Mouse (Mus musculus) heart, postnatal 0 days (tissue): ENCODE measurements around the gene Gm49510. TPM values are rescaled to one million over a fixed set of nuclear protein-coding genes. Genes with fewer than 3 reads are reported as not detected.
A peak's percentile ranks its signal among the peaks of the same experiment; 100 is the strongest.

Experiments
- ATAC-seq: fragments of 200-750 bp; cut with Nextera tagmentation; 2 replicates; pipeline ENCODE4 v1.8.0; 2017; ENCODE audit warnings: low read depth, moderate number of reproducible peaks, moderate library complexity; ENCODE audit not compliant: insufficient read depth
- DNase-seq: peaks from one replicate; pipeline ENCODE4 v3.0.0-alpha.2; 2016; ENCODE audit warnings: low spot score
- H3K27ac ChIP-seq: fragments of 300-500 bp; sonication (generic); 2 replicates; pipeline ENCODE4 v1.5.1; 2014; ENCODE audit warnings: low read depth, mild to moderate bottlenecking
- H3K27me3 ChIP-seq: fragments of 300-500 bp; sonication (generic); 2 replicates; pipeline ENCODE4 v1.6.1; 2014; ENCODE audit warnings: low read length, mixed read lengths; ENCODE audit not compliant: control insufficient read depth, insufficient read depth
- H3K36me3 ChIP-seq: fragments of 300-500 bp; sonication (generic); replicated peaks from 2 replicates; pipeline ENCODE4 v1.6.1; 2014; ENCODE audit warnings: low read length, mixed read lengths; ENCODE audit not compliant: control insufficient read depth, insufficient read depth
- H3K4me1 ChIP-seq: fragments of 300-500 bp; sonication (generic); 2 replicates; pipeline ENCODE4 v1.6.1; 2014; ENCODE audit warnings: antibody characterized with exemption; ENCODE audit not compliant: control insufficient read depth, insufficient read depth
- H3K4me2 ChIP-seq: fragments of 300-500 bp; sonication (generic); 2 replicates; pipeline ENCODE4 v1.6.1; 2014; ENCODE audit warnings: low read depth, mild to moderate bottlenecking, low read length, moderate library complexity
- H3K4me3 ChIP-seq: fragments of 300-500 bp; sonication (generic); 2 replicates; pipeline ENCODE4 v1.5.1; 2014; ENCODE audit warnings: low read depth, low read length
- H3K9ac ChIP-seq: fragments of 300-500 bp; sonication (generic); replicated peaks from 2 replicates; pipeline ENCODE4 v1.6.1; 2014; ENCODE audit warnings: low read depth, low read length, mixed read lengths
- H3K9me3 ChIP-seq: fragments of 300-500 bp; sonication (generic); replicated peaks from 2 replicates; pipeline ENCODE4 v1.6.1; 2016; ENCODE audit warnings: low read length; ENCODE audit not compliant: control insufficient read depth
- CTCF ChIP-seq: IDR thresholded peaks from 2 replicates; pipeline ENCODE4 v1.5.1; 2016; ENCODE audit warnings: antibody characterized with exemption, control low read depth, low read depth
- EP300 ChIP-seq: IDR thresholded peaks from 2 replicates; pipeline ENCODE4 v1.6.1; 2016; ENCODE audit warnings: antibody characterized with exemption, low read depth
- WGBS: fragments of 180-500 bp; shearing (Covaris S2); extraction: QIAGEN DNeasy Blood & Tissue Kit; methylation state at CpG from one replicate; pipeline ENCODE4 v1.1.7; 2014; 5-methylcytosine and 5-hydroxymethylcytosine counted together
- polyA plus RNA-seq: library from polyadenylated mRNA; unstranded; fragments of >200 nt; fragmentation: Nextera tagmentation; extraction: Ambion mirVana; gene quantifications from 2 replicates; pipeline ENCODE4 v1.2.1, GENCODE M21; 2015
- total RNA-seq: library from RNA; depleted of rRNA; stranded (reverse); fragments of >200 nt; gene quantifications from 2 replicates; pipeline ENCODE4 v1.2.3, GENCODE M21; 2014; ENCODE audit warnings: low replicate concordance

The Gm49510 gene
- total and polyA plus RNA-seq, 2 experiments from 2014 or later: 0.18 TPM; not detected in 1

- Histone ChIP-seq H3K4me1 (peaks cover 21% of the 10 kb centered on the region), H3K4me2 (no peak overlapping the region), H3K4me3 (no peak overlapping the region), H3K27me3 (no peaks in the 10 kb centered on the region), H3K9ac (no peak overlapping the region), H3K36me3 (peaks cover 5% of the 10 kb centered on the region; the same call in 1 of the 2 replicates), H3K27ac (no peak overlapping the region), H3K9me3 (no peaks in the 10 kb centered on the region)
- DNase-seq (peak; percentile 84), ATAC-seq (peak; percentile 49; the same call in 1 of the 2 replicates)
- 11% methylated on average over 3 of the region's 3 CpGs for WGBS
- TF ChIP-seq CTCF: peak; percentile 80
- no peak for TF ChIP-seq EP300
Measured at GRCm38 (mm10) chr15:78931577-78931976, 32.1 kb downstream of the Gm49510 start.

DNA sequence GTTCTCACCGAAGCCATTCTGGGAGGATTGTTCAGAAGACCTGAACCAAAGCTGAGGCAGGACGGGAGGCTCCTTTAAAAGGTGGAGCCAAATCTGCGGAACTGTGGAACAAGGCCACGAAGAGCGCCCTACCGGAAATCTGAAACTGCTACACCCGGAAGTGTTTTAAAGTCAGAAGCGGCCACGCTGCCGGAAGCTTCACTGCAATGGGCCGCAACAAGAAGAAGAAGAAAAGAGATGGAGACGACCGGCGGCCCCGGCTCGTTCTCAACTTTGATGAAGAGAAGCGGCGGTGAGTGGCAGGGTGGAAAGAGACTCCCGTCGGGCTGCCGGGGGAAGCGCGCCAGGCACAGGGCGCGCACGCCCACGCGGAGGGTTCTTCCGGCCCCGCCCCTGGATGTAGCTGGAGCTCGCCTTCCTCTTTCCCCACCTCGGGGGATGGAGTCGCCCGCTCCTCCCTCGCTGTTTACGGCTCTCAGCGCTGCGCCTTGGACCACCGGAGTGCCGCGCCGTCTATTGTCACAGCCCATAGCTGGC is 35.4 kb downstream of the Gm49510 start, which contains the start of gene Nol12:
Gene Nol12, plus strand, starts transcription at position 150 of the 537 bp plus-strand sequence.
- H3K27me3 ChIP-seq: no peaks in the 10 kb centered on the region
- under 1% methylated on average over 40 of the region's 42 CpGs for WGBS
- H3K4me1 ChIP-seq: peaks cover 7% of the 10 kb centered on the region; the same call in 1 of the 2 replicates
- H3K4me2 ChIP-seq: peak within 1 kb of the TSS; percentile 61
- peak; percentile 82 for ATAC-seq
- DNase-seq: peak; percentile 90
- peak within 1 kb of the TSS; percentile 70 for H3K4me3 ChIP-seq
- peaks cover 32% of the 10 kb centered on the region for H3K36me3 ChIP-seq
- TF ChIP-seq CTCF (no peak), EP300 (no peak; the same call in 1 of the 2 replicates)
- peak within 1 kb of the TSS; percentile 45; the same call in 1 of the 2 replicates for H3K9ac ChIP-seq
- H3K9me3 ChIP-seq: no peaks in the 10 kb centered on the region
- peak within 1 kb of the TSS; percentile 31; the same call in 1 of the 2 replicates for H3K27ac ChIP-seq

DNA sequence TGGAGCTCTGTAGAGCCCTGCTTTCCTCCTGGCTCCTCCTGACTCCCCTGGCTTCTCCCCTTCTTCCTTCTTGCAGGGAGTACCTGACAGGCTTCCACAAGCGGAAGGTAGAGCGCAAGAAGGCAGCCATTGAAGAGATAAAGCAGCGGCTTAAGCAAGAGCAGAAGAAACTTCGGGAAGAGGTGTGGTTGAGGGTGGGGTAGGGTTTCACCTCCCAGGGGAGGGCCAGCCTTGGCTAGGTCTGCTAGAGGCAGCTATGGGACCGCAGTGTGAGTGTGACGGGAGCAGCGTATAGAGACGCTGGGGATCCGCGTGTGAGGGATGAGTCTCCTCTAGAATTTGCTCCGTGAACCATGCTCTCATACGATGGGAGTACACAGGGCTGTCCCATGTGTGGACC is 36.9 kb downstream of the Gm49510 start:
- Histone ChIP-seq H3K4me2 (no peak overlapping the region), H3K27me3 (no peaks in the 10 kb centered on the region), H3K27ac (no peak overlapping the region), H3K4me3 (no peak overlapping the region), H3K36me3 (peaks cover 42% of the 10 kb centered on the region), H3K9me3 (no peaks in the 10 kb centered on the region), H3K9ac (no peak overlapping the region), H3K4me1 (peaks cover 7% of the 10 kb centered on the region; the same call in 1 of the 2 replicates)
- 84% methylated on average over 12 of the region's 12 CpGs for WGBS
- DNase-seq (no peak), ATAC-seq (no peak)
- TF ChIP-seq EP300: no peak
- TF ChIP-seq CTCF: no peak

DNA sequence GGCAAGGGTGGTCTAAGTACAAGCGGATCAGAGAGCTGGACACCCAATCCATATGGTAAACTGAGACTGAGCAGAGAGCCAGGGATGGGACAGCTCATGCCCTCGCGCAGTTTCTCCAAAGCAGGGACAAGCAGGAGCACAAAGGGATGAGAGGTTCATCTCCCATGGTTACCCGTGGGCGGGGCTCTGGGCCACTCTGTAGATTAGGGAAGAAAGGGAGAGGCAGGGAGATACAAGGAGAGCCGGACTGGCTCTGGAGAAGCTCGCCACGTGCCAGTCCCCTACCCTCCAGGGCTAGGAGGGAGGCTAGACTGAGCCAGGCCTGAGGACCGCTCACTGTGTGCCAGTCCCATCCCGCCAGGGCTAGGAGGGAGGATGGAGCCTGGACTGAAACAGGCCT is 37.8 kb downstream of the Gm49510 start:
- Histone ChIP-seq H3K9me3 (no peaks in the 10 kb centered on the region), H3K4me3 (no peak overlapping the region), H3K9ac (no peak overlapping the region), H3K36me3 (peaks cover 44% of the 10 kb centered on the region), H3K27me3 (no peaks in the 10 kb centered on the region), H3K4me1 (peaks cover 7% of the 10 kb centered on the region; the same call in 1 of the 2 replicates), H3K27ac (no peak overlapping the region), H3K4me2 (no peak overlapping the region)
- DNase-seq (no peak), ATAC-seq (no peak)
- WGBS: 88% methylated on average over 10 of the region's 10 CpGs
- no peak for TF ChIP-seq EP300
- no peak for TF ChIP-seq CTCF

DNA sequence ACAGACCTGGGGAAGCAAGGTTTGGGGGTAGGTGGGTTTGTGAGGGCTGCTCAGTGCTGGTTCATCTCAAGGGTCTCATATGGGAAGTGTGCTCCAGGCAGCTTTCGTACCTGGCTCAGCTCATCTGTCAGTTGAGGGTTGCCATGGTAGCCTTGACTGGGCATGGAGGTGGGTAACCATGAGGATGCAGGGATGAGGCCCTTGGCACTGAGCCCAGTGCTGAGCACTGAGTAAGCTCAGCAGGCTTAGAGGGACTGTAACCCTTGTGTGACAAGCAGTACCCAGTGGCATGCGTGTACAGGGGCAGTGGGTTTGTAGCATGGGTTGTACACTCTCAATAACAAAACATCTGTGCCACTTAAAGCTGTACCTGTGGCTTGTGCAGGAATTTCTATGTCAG is 38.5 kb downstream of the Gm49510 start:
- Histone ChIP-seq H3K36me3 (peaks cover 44% of the 10 kb centered on the region), H3K27ac (no peak overlapping the region), H3K4me2 (no peak overlapping the region), H3K9me3 (no peaks in the 10 kb centered on the region), H3K9ac (no peak overlapping the region), H3K4me1 (peaks cover 9% of the 10 kb centered on the region; the same call in 1 of the 2 replicates), H3K27me3 (no peaks in the 10 kb centered on the region), H3K4me3 (no peak overlapping the region)
- DNase-seq (no peak), ATAC-seq (no peak)
- no peak for TF ChIP-seq CTCF
- TF ChIP-seq EP300: no peak
- 84% methylated on average over 2 of the region's 2 CpGs for WGBS
